ENCODE assay signal across 23 mouse cellular contexts in the genomic region with DNA sequence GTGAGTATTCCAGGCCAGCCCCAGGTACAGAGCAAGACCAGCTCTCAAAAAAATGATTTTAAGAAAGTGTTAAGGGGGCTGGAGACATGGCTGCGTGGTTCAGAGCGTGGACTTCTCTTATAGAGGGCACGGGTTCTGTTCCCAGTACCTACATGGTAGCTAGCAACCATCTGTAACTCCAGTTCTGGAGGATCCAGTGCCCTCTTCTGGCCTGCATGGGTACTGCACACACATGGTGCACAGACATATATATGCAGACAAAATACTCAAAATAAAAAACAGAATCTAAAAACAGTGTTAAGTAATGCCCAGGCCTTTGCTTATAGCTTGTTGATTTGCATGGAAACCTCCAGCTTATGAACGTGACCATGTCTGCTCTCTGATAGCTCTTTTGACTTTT. TPM values are rescaled to one million over a fixed set of nuclear protein-coding genes. Genes with fewer than 3 reads are reported as not detected.
DNase-seq lines count a peak whose midpoint lies in the region; ATAC-seq and TF ChIP-seq lines count a peak whose summit lies in the region.
"Had no signal": no experiment of that assay in that cellular context is flagged by ENCODE, and none has a peak within 500 bp of the region (broad histone marks: within the 10 kb centered on the region; RNA-seq: fewer than 3 reads in every experiment).

No protein-coding gene starts in this region.

- H3K27me3 ChIP-seq in heart, postnatal 0 days (ENCODE audit: control insufficient read depth, insufficient read depth, low read length): no peaks in the 10 kb centered on the region
- no peaks in the 10 kb centered on the region for H3K27me3 ChIP-seq in testis, adult 2 months (ENCODE audit: control insufficient read depth, insufficient read depth, low read length)
- H3K27me3 ChIP-seq in MEL (ENCODE audit: control insufficient read depth in 1 of 2, insufficient read depth in 2 of 2, low read length in 2 of 2): no peaks in the 10 kb centered on the region
- H3K27me3 ChIP-seq: embryonic facial prominence, embryonic 13.5 days; heart, embryonic 12.5 days; hindbrain, embryonic 13.5 days; limb, embryonic 13.5 days had no signal

- no peak overlapping the region for H3K9ac ChIP-seq in heart, postnatal 0 days (replicated peaks; ENCODE audit: low read depth, low read length)
- no peak overlapping the region for H3K9ac ChIP-seq in MEL (ENCODE audit: control insufficient read depth, low read depth, low read length, poor library complexity, severe bottlenecking)
- H3K9ac ChIP-seq: embryonic facial prominence, embryonic 13.5 days; heart, embryonic 12.5 days; hindbrain, embryonic 13.5 days; limb, embryonic 13.5 days had no signal

- H3K27ac ChIP-seq in heart, postnatal 0 days (ENCODE audit: low read depth): no peak overlapping the region
- H3K27ac ChIP-seq in testis, adult 2 months (ENCODE audit: control insufficient read depth, insufficient read depth, low read depth, low read length): no peak overlapping the region
- peak overlapping the region; percentile 54 for H3K27ac ChIP-seq in MEL (ENCODE audit: control insufficient read depth, low read depth, low read length)
- H3K27ac ChIP-seq: embryonic facial prominence, embryonic 13.5 days; hindbrain, embryonic 13.5 days; limb, embryonic 13.5 days; midbrain, embryonic 10.5 days had no signal

- H3K4me1 ChIP-seq in heart, postnatal 0 days (ENCODE audit: control insufficient read depth, insufficient read depth): 0 out of 2 replicates have a peak, but pooled peaks cover 8% of the 10 kb centered on the region
- peaks cover 6% of the 10 kb centered on the region; the same call in 1 of the 2 replicates for H3K4me1 ChIP-seq in testis, adult 2 months (ENCODE audit: control insufficient read depth, insufficient read depth, low read length)
- H3K4me1 ChIP-seq in MEL (ENCODE audit: control insufficient read depth in 1 of 2, insufficient read depth in 2 of 2, low read length in 2 of 2): peaks cover 6 to 29% of the 10 kb centered on the region in 2 experiments; a peak in 3 of 4 replicates
- H3K4me1 ChIP-seq: embryonic facial prominence, embryonic 13.5 days; hindbrain, embryonic 13.5 days; limb, embryonic 13.5 days; midbrain, embryonic 10.5 days had no signal

- H3K4me3 ChIP-seq in heart, postnatal 0 days (ENCODE audit: low read depth, low read length): no peak overlapping the region
- H3K4me3 ChIP-seq in testis, adult 2 months (ENCODE audit: control insufficient read depth, low read depth, low read length): no peak overlapping the region
- 0 out of 4 replicates have a peak overlapping the region, but pooled peaks of 1 of the 2 experiments have one; percentile 0 for H3K4me3 ChIP-seq in MEL (ENCODE audit: control insufficient read depth in 1 of 2, insufficient read depth in 1 of 2, low read depth in 2 of 2, low read length in 2 of 2)
- H3K4me3 ChIP-seq: embryonic facial prominence, embryonic 13.5 days; heart, embryonic 12.5 days; hindbrain, embryonic 13.5 days; limb, embryonic 13.5 days; midbrain, embryonic 10.5 days had no signal

- no peak for DNase-seq in heart, postnatal 0 days (ENCODE audit: low spot score)
- DNase-seq in heart, adult 9 months (ENCODE audit: low spot score in 2 of 2): no peak
- DNase-seq in testis, postnatal 10 days (ENCODE audit: low spot score): no peak
- DNase-seq in MEL (ENCODE audit: low read depth, low spot score): peak; percentile 60
- peak; percentile 25 for DNase-seq in testis, postnatal 14 days (ENCODE audit: low spot score)
- no peak for DNase-seq in frontal cortex, postnatal 10 days (ENCODE audit: low spot score in 2 of 2)
- DNase-seq: adrenal gland, postnatal 25 days; cerebellum, adult 11 months; kidney, adult 18-20 months; kidney, postnatal 4 days; lung, postnatal 10 days; right cerebral cortex, adult 18-20 months; spleen, adult 18-20 months had no signal

- TF ChIP-seq POLR2A in testis, adult 2 months (IDR thresholded peaks at IDR 0.05; ENCODE audit: control insufficient read depth, low read depth, low read length): no peak
- no peak for TF ChIP-seq POLR2A in MEL (IDR thresholded peaks at IDR 0.05; ENCODE audit: control insufficient read depth in 1 of 2, insufficient read depth in 1 of 2, low read depth in 1 of 2, low read length in 2 of 2, poor library complexity in 1 of 2)

- H3K4me2 ChIP-seq in heart, postnatal 0 days (ENCODE audit: low read depth, low read length): no peak overlapping the region
- H3K4me2 ChIP-seq: embryonic facial prominence, embryonic 13.5 days; heart, embryonic 12.5 days; hindbrain, embryonic 13.5 days; limb, embryonic 13.5 days had no signal

- no peaks in the 10 kb centered on the region; the same call in 1 of the 2 replicates for H3K36me3 ChIP-seq in heart, postnatal 0 days (replicated peaks; ENCODE audit: control insufficient read depth, insufficient read depth, low read length)
- no peaks in the 10 kb centered on the region for H3K36me3 ChIP-seq in testis, adult 2 months (ENCODE audit: control insufficient read depth, insufficient read depth, low read length)
- H3K36me3 ChIP-seq in MEL (ENCODE audit: control insufficient read depth in 1 of 2, insufficient read depth in 2 of 2, low read length in 2 of 2): peaks cover 0 to 10% of the 10 kb centered on the region in 2 experiments; a peak in 2 of 4 replicates
- H3K36me3 ChIP-seq: embryonic facial prominence, embryonic 13.5 days; hindbrain, embryonic 13.5 days; limb, embryonic 13.5 days; midbrain, embryonic 10.5 days had no signal

- H3K79me2 ChIP-seq in MEL (ENCODE audit: control insufficient read depth, insufficient read depth, low read length, poor library complexity): no peaks in the 10 kb centered on the region

- no peak for ATAC-seq in heart, postnatal 0 days (ENCODE audit: insufficient read depth, low read depth)

- TF ChIP-seq EP300 in heart, postnatal 0 days (IDR thresholded peaks at IDR 0.05; ENCODE audit: low read depth): no peak
- TF ChIP-seq EP300 in MEL (IDR thresholded peaks at IDR 0.05; ENCODE audit: low read depth in 1 of 2, low read length in 2 of 2): no peak

- WGBS in heart, postnatal 0 days: 90% methylated on average over 4 of the region's 4 CpGs

- H3K9me3 ChIP-seq in heart, postnatal 0 days (replicated peaks; ENCODE audit: control insufficient read depth, low read length): peaks cover 5% of the 10 kb centered on the region
- no peaks in the 10 kb centered on the region for H3K9me3 ChIP-seq in MEL (replicated peaks; ENCODE audit: insufficient read depth, low read length)
- H3K9me3 ChIP-seq: embryonic facial prominence, embryonic 13.5 days; hindbrain, embryonic 13.5 days; midbrain, embryonic 10.5 days had no signal

- TF ChIP-seq RAD21 in MEL (IDR thresholded peaks at IDR 0.05; ENCODE audit: low read depth, low read length): peak; percentile 6; the same call in 1 of the 2 replicates

- TF ChIP-seq CTCF in heart, postnatal 0 days (IDR thresholded peaks at IDR 0.05; ENCODE audit: low read depth): 0 out of 2 replicates have a peak, but pooled peaks have one; percentile 2
- TF ChIP-seq CTCF in testis, adult 2 months (IDR thresholded peaks at IDR 0.05; ENCODE audit: control insufficient read depth, insufficient read depth, insufficient replicate concordance, low read depth, low read length): peak; percentile 47; the same call in 1 of the 2 replicates
- peak; percentile 50 to 60 (median 60) for TF ChIP-seq CTCF in MEL (IDR thresholded peaks at IDR 0.05 in 2 of 3, conservative IDR thresholded peaks at IDR 0.05 in 1 of 3; ENCODE audit: control insufficient read depth in 1 of 3, insufficient read depth in 1 of 3, low read depth in 2 of 3, low read length in 3 of 3, poor library complexity in 1 of 3, severe bottlenecking in 1 of 3)

TF ChIP-seq in MEL, 35 proteins besides CTCF, POLR2A, EP300 and RAD21:
- TF ChIP-seq ETS1 (IDR thresholded peaks at IDR 0.05; ENCODE audit: low read depth, low read length) (no peak), SMC3 (IDR thresholded peaks at IDR 0.05; ENCODE audit: low read depth, low read length) (peak; percentile 33; the same call in 1 of the 2 replicates)

RNA-seq across cellular contexts. Expression of a gene that starts 24.9 kb away (rescaled TPM):
- total RNA-seq in heart, postnatal 0 days (2014; rRNA removed; ENCODE audit: low replicate concordance): not detected in 2 replicates
- polyA plus RNA-seq in heart, postnatal 0 days (2015; fragmentation: Nextera tagmentation; extraction: Ambion mirVana): under 0.01 and 0.01 TPM in 2 replicates
- 1.5 and 1.7 TPM in 2 replicates for polyA plus RNA-seq in testis, adult 2 months (2012; rRNA removed)
- not detected in 2 replicates for total RNA-seq in MEL (2012; rRNA removed)
- not detected for polyA plus RNA-seq in MEL (2012; ENCODE audit: insufficient read depth in 1 of 2, insufficient read length in 2 of 2, low read depth in 1 of 2, low replicate concordance in 2 of 2, missing spikeins in 1 of 2)
- total RNA-seq: common myeloid progenitor, adult 5-6 weeks; gastrocnemius, adult 18-20 months had no signal
- polyA plus RNA-seq: C2C12; forebrain, embryonic 11.5 days; limb, embryonic 13.5 days; midbrain, embryonic 10.5 days had no signal

RNA-seq across cellular contexts. Expression of a gene that starts 52.8 kb away (rescaled TPM):
- 5.2 and 16.4 TPM in 2 replicates for total RNA-seq in heart, postnatal 0 days (2014; rRNA removed; ENCODE audit: low replicate concordance)
- 1.6 and 1.7 TPM in 2 replicates for polyA plus RNA-seq in heart, postnatal 0 days (2015; fragmentation: Nextera tagmentation; extraction: Ambion mirVana)
- 1.3 and 1.4 TPM in 2 replicates for polyA plus RNA-seq in testis, adult 2 months (2012; rRNA removed)
- total RNA-seq in MEL (2012; rRNA removed): 0.08 and 0.13 TPM in 2 replicates
- polyA plus RNA-seq in MEL (2012; ENCODE audit: insufficient read depth in 1 of 2, insufficient read length in 2 of 2, low read depth in 1 of 2, low replicate concordance in 2 of 2, missing spikeins in 1 of 2): under 1 TPM in 1 of 2 experiments, not detected in 1; 0.32 TPM

Comparison
In these comparisons a context has a peak if more than half of its experiments do, and no peak if none do; other contexts are left out.
1. DNase-seq: peak in MEL (single experiment) and testis, postnatal 14 days (single experiment); none in heart, postnatal 0 days (single experiment), heart, adult 9 months (0 of 2), testis, postnatal 10 days (single experiment) and frontal cortex, postnatal 10 days (0 of 2).
2. CTCF ChIP-seq: peak in every context shown above with its lines; median percentile 60 in MEL; 47 in testis, adult 2 months; 2 in heart, postnatal 0 days.